27 mouse cellular contexts compared by ENCODE assay signal in the genomic region with DNA sequence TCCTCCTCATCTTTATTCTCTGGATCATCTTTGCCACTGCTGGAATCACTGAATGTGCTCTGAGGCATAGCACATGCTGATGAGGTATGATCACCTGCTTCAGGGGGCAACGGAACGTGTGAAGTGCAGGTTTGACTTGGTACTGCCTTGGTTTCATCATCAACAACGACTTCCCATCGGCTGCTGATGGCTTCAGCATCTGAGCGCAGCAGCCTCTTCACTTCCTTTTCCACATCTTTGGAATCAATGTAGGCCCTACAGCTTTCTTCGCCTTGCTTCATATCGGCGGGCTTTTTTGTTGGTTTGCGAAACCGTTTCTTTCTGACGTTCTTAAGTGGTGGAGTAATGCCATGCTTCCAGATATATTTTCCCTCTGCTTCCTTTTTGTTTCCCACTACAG. TPM values are rescaled to one million over a fixed set of nuclear protein-coding genes. Genes with fewer than 3 reads are reported as not detected.
DNase-seq lines count a peak whose midpoint lies in the region; ATAC-seq and TF ChIP-seq lines count a peak whose summit lies in the region.
"Had no signal": no experiment of that assay in that cellular context is flagged by ENCODE, and none has a peak within 500 bp of the region (broad histone marks: within the 10 kb centered on the region; RNA-seq: fewer than 3 reads in every experiment).

No protein-coding gene starts in this region.

- H3K36me3 ChIP-seq in testis, adult 2 months (ENCODE audit: control insufficient read depth, insufficient read depth, low read length): peaks cover 2% of the 10 kb centered on the region
- H3K36me3 ChIP-seq: embryonic facial prominence, embryonic 10.5 days; embryonic facial prominence, embryonic 12.5 days; G1E had no signal

- no peaks in the 10 kb centered on the region for H3K27me3 ChIP-seq in testis, adult 2 months (ENCODE audit: control insufficient read depth, insufficient read depth, low read length)
- H3K27me3 ChIP-seq: CH12.LX; embryonic facial prominence, embryonic 12.5 days had no signal

- H3K4me3 ChIP-seq in testis, adult 2 months (ENCODE audit: control insufficient read depth, low read depth, low read length): peak overlapping the region; percentile 95
- H3K4me3 ChIP-seq: embryonic facial prominence, embryonic 10.5 days; embryonic facial prominence, embryonic 12.5 days had no signal

- no peak for TF ChIP-seq POLR2A in testis, adult 2 months (IDR thresholded peaks at IDR 0.05; ENCODE audit: control insufficient read depth, low read depth, low read length)

- ATAC-seq in granulocyte monocyte progenitor cell, adult 5-6 weeks (replicated peaks; ENCODE audit: poor library complexity, severe bottlenecking): peak; percentile 61
- ATAC-seq: activated CD4-positive, CD25-positive, alpha-beta regulatory T cell, adult 4 months; CD4-positive, CD25-positive, alpha-beta regulatory T cell, adult 4 months; forebrain, embryonic 14.5 days; forebrain, embryonic 16.5 days; Patski had no signal

- no peak for DNase-seq in testis, postnatal 10 days (ENCODE audit: low spot score)
- no peak for DNase-seq in frontal cortex, postnatal 14 days (ENCODE audit: low spot score in 2 of 2)
- DNase-seq in spleen, postnatal 4 days (ENCODE audit: low spot score in 2 of 2): no peak
- DNase-seq: adrenal gland, adult 8-10 months; adrenal gland, postnatal 14 days; adrenal gland, postnatal 36 days; B cell, adult 2 months; cerebellum, adult 11-12 months; cerebellum, adult 2 months; cerebellum, adult 9-10 months; cerebellum, postnatal 10 days; cerebellum, postnatal 25 days had no signal

- TF ChIP-seq CTCF in testis, adult 2 months (IDR thresholded peaks at IDR 0.05; ENCODE audit: control insufficient read depth, insufficient read depth, insufficient replicate concordance, low read depth, low read length): no peak

- H3K4me1 ChIP-seq in testis, adult 2 months (ENCODE audit: control insufficient read depth, insufficient read depth, low read length): 0 out of 2 replicates have a peak, but pooled peaks cover 5% of the 10 kb centered on the region
- H3K4me1 ChIP-seq: embryonic facial prominence, embryonic 12.5 days had no signal

- peak overlapping the region; percentile 98 for H3K27ac ChIP-seq in testis, adult 2 months (ENCODE audit: control insufficient read depth, insufficient read depth, low read depth, low read length)
- H3K27ac ChIP-seq: embryonic facial prominence, embryonic 10.5 days; embryonic facial prominence, embryonic 12.5 days had no signal

RNA-seq across cellular contexts. Expression of a gene that starts 0.8 kb away (rescaled TPM):
- polyA plus RNA-seq in testis, adult 2 months (2012; rRNA removed): 45.7 and 46.6 TPM in 2 replicates
- not detected in 2 replicates for total RNA-seq in granulocyte monocyte progenitor cell, adult 5-6 weeks (2014; fragmentation: Nextera tagmentation)
- not detected in 2 replicates for total RNA-seq in granulocyte monocyte progenitor cell, adult 5-6 weeks (2017)
- total RNA-seq: adrenal gland, adult 18-20 months; adrenal gland, adult 8-10 months; adrenal gland, postnatal 14 days; adrenal gland, postnatal 36 days; CH12.LX; G1E had no signal
- polyA plus RNA-seq: activated CD4-positive, CD25-positive, alpha-beta regulatory T cell, adult 4 months; cerebellum, adult 2 months; cortical plate, adult 2 months; embryonic facial prominence, embryonic 10.5 days; embryonic facial prominence, embryonic 12.5 days; embryonic facial prominence, embryonic 14.5 days; forebrain, embryonic 11.5 days; forebrain, embryonic 14.5 days; G1E; Patski had no signal
